Mouse (Mus musculus): Measurements from ENCODE around the gene Prss12.
"Not testable (repeated sequence)": the region's sequence is repeated elsewhere in the genome, so short reads cannot be mapped to it uniquely, and the experiment has no call there.

Gene Prss12

GRCm38 (mm10) chr3:123476833-123477232, 30.1 kb downstream of the Prss12 start:
- DNase-seq (ENCODE audit: low spot score in 2 of 2) = no peak

GRCm38 (mm10) chr3:123481266-123481665, 34.6 kb downstream of the Prss12 start:
- DNase-seq (ENCODE audit: low spot score in 2 of 2) = no peak

- no peak for DNase-seq (ENCODE audit: low spot score in 2 of 2)
These were observed 45.1 kb downstream of the Prss12 start for GRCm38 (mm10) chr3:123491814-123492213.

- no peak for DNase-seq (ENCODE audit: low spot score in 2 of 2)
These were observed 46.5 kb downstream of the Prss12 start for GRCm38 (mm10) chr3:123493163-123493562.

GRCm38 (mm10) chr3:123495088-123495487, 48.4 kb downstream of the Prss12 start:
- no peak for DNase-seq (ENCODE audit: low spot score in 2 of 2)

- no peak for DNase-seq (ENCODE audit: low spot score in 2 of 2)
These were observed 52.1 kb downstream of the Prss12 start for GRCm38 (mm10) chr3:123498787-123499186.

GRCm38 (mm10) chr3:123501798-123502197, 55.1 kb downstream of the Prss12 start:
- DNase-seq (ENCODE audit: low spot score in 2 of 2) = not testable (repeated sequence)

- no peak for DNase-seq (ENCODE audit: low spot score in 2 of 2)
These were observed 57.2 kb downstream of the Prss12 start for GRCm38 (mm10) chr3:123503943-123504342.

- no peak for DNase-seq (ENCODE audit: low spot score in 2 of 2)
These were observed 58.1 kb downstream of the Prss12 start for GRCm38 (mm10) chr3:123504783-123505182.

- peak in 1 of 2 experiments; percentile 20 for DNase-seq (ENCODE audit: low spot score in 2 of 2)
These were observed 59.3 kb downstream of the Prss12 start for GRCm38 (mm10) chr3:123505778-123506667.

- DNase-seq (ENCODE audit: low spot score in 2 of 2) = no peak
These were observed 60.3 kb downstream of the Prss12 start for GRCm38 (mm10) chr3:123506699-123507662.

GRCm38 (mm10) chr3:123507663-123508055, 60.9 kb downstream of the Prss12 start:
- no peak for DNase-seq (ENCODE audit: low spot score in 2 of 2)

- peak; percentile 99 for DNase-seq (ENCODE audit: low spot score in 2 of 2)
These were observed 61.5 kb downstream of the Prss12 start for GRCm38 (mm10) chr3:123508056-123508674.

GRCm38 (mm10) chr3:123508675-123509376, 62.1 kb downstream of the Prss12 start:
- no peak for DNase-seq (ENCODE audit: low spot score in 2 of 2)

- DNase-seq (ENCODE audit: low spot score in 2 of 2) = no peak
These were observed 65.1 kb downstream of the Prss12 start for GRCm38 (mm10) chr3:123511818-123512217.

GRCm38 (mm10) chr3:123514886-123515285, 68.2 kb downstream of the Prss12 start:
- DNase-seq (ENCODE audit: low spot score in 2 of 2) = no peak

- DNase-seq (ENCODE audit: low spot score in 2 of 2) = no peak
These were observed 69.1 kb downstream of the Prss12 start for GRCm38 (mm10) chr3:123515600-123516359.

GRCm38 (mm10) chr3:123516784-123517183, 70.1 kb downstream of the Prss12 start:
- peak in 1 of 2 experiments; percentile 23 for DNase-seq (ENCODE audit: low spot score in 2 of 2)

GRCm38 (mm10) chr3:123526313-123527067, 79.8 kb downstream of the Prss12 start:
- DNase-seq (ENCODE audit: low spot score in 2 of 2) = no peak
